Mouse (Mus musculus): ENCODE measurements around the gene Plod1.
A peak's percentile ranks its signal among the peaks of the same experiment; 100 is the strongest.

Plod1 gene

DNA sequence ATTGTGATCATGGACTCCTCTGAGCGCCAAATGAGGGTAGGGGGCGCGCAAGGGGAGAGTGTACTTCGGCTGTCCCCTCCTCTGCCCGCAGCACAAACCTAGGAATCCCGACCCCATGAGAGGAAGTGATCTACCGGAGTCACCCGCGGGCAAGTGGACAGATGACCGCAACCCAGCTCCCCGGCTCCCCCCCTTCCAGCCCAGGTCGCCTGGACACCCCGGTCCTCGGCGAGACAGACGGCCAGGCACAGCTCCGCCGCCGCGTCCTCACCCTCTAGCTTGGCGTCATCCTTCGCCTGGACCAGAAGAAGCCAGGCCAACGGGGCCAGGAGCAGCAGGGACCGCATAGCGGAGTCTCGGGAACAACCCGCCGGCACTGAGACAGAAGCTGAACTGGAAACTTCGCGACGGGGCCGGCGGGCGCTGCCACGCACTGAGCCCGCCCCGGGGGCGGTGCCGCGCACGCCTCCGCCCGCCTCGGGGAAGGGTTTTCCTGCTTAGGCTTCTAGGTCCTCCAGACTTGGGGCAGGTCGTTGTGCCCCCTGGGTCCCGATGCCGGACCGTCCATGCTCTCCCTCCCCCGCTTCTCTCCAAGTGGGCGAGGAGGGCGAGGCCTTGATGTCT, at the start of gene Plod1:
Gene Plod1, minus strand, starts transcription at position 437 of the 624 bp plus-strand sequence.
- DNase-seq (ENCODE audit: extremely low read depth, low read depth) = peak; percentile 36

DNA sequence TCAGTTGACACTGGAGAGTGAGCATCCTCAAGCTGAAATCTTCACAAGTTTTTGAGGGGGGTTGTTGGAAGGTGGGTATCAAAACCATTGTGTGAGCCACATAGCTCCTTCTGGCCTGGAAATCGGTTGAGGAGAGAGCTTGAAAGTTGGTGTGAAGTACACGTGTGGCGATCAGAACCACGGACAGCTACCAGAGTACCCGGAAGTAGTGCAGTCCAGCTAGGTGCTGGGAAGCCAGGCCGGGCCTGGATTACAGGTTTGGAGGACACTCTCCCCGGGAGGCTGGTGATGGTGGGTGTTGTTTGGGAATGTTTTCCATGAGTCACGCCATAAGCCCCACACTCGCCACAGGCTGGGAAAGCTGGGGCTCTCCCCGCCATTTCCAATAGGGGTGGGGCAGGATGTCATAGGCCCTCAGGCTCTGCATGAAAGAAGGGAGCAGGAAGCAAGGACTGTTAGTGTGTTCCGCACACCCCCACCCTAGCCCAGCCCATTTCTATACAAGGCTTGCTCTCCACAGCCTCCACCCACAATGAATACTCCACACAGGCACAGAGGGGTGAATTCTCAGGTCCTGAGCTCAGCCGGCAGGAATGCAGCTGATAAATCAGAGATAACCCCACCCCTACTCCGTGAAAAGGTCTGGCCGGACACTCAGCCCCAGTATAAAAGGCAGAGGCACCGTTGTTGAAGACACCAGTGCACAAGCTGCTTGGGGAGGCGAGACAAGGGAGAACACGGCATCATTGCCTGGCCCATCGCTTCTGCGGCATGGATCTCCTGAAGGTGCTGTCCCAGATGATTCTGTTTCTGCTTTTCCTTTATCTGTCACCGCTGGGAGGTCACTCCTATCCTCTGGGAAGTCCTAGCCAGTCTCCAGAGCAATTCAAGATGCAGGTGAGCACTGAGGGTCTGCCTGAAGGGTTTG, 48.9 kb upstream of the Plod1 start, which contains the start of gene Nppb:
Gene Nppb, plus strand, starts transcription at position 584 of the 928 bp plus-strand sequence.
- DNase-seq (ENCODE audit: extremely low read depth, low read depth) = peak; percentile 23

DNA sequence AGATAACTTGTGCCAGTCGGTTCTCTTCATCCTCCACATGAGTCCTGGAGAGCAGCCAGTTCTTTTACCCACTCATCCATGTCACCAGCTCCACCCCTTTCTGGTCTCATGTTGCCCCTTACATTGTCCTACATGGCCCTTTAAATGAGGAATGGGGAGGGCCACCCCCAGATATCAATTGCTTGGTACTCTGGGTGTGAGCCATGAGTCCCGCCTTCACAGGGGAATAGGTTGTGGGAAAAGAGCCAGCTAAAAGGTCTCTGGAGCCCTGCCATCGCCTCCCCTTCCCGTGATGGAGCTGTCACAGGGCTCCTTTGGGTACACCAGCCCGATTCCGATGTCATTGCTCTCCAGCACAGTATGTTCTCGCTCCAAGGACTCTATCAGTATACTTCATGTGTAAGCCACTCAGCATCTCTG, 42.9 kb upstream of the Plod1 start:
- DNase-seq (ENCODE audit: extremely low read depth, low read depth) = no peak

DNA sequence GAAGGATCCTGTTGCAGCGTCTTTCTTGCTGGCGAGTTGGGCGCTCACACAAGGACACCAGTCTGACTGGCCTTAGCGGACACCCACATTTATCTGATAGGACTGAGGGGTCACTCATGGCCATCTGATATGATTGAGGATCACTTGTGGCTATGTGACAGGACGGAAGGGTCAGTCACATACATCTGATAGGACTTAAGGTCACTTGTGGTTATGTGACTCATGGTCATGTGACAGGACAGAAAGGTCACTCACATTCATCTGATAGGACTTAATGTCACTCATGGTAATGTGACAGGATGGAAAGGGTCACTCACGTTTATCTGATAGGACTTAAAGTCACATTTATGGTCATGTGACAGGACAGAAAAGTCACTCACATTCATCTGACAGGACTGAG, 41.8 kb upstream of the Plod1 start:
- no peak for DNase-seq (ENCODE audit: extremely low read depth, low read depth)

DNA sequence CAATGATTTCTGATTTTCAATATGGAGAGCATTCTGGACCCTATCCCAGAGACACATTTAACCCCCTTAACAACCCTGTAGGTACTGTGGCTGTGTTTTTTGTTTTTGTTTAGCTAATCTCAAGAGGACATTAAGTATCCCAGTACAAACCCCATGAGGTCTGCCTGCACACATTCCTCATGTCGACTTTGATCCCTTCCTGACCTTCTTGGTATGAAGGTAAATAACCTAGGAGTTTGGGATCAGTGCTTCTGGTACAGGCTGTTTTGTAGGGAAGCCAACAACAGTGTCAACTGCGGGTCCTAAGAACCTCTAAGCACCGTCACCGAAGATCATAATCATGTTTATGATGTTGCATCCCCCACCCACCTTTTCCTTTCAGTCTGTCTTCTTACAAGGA, 41.2 kb upstream of the Plod1 start:
- no peak for DNase-seq (ENCODE audit: extremely low read depth, low read depth)

DNA sequence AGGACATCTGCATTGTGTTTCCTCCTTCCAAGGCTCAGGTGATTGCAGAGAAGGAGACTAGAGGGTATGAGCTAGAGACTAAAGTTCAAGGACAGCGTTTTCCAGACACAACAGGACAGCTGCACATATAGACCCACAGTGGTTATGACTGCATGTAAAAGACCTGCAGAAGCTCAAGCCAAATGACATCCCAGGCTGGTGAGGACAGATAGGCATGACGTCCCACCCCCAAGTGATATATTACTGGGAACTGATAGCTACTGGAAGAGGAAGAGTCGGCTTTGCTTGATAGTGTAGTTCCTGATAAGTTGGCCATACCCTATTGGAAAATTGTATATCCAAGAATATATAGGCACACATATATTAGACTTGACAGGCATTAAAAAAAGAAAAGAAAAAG, 39.7 kb upstream of the Plod1 start:
- DNase-seq (ENCODE audit: extremely low read depth, low read depth) = no peak

DNA sequence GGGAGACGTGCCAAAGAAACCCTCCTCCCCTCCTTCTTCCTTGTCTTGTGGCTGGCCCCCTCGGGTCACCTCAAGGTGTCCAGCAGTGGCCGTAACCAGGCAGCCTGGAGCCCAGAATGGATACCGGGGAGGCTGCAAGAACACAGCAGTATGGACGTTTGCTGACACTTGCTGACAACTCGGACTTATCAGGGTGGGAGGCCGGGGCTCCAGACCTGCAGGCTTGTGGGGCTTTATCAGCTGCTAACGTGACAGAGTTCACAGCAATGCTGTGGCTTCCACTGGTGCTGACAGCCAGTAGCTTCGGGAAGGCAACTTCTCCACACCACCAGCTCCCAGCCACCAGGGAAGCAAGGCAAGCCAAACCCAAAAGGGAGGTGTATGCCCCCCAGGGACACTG, 32.8 kb upstream of the Plod1 start:
- peak; percentile 34 for DNase-seq (ENCODE audit: extremely low read depth, low read depth)

DNA sequence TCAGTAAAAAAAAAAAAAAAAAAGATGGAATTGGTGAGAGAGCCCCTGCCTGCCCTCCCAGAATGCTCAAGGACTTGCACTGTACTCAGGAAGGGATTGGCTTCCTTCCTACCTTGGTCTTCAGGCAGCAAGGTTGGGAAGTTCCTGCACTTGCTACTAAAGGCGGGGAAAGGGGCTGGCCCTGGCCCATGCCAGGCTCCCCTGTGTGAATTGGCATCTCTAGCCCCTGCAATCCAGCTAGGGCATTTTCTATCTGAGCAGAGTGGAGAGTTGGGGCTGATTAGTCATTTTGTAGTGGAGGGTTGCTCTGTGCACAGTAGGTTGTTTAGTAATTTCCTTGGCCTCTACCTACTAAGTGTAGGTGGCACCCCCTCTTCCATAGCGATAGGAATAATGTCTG, 32.2 kb upstream of the Plod1 start:
- no peak for DNase-seq (ENCODE audit: extremely low read depth, low read depth)

DNA sequence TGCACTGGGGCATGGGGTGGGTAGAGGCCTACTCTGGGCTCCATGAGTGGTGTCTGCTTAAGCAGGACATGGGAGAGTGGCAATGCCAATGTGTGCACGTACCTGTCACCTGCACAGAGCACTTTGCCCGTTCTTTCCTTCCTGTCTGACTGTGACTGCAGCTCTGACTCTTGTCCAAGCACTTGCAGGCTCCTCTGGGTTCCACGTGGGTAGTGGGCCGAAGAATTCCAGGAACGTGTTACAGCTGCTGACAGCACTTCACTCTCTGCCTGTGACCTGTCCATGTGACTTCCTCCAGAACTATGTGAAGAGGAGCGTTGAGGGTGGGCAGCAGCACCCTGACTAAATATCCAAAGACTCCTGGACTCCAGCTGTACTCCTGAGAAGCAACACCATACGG, 29.1 kb upstream of the Plod1 start:
- DNase-seq (ENCODE audit: extremely low read depth, low read depth) = no peak

DNA sequence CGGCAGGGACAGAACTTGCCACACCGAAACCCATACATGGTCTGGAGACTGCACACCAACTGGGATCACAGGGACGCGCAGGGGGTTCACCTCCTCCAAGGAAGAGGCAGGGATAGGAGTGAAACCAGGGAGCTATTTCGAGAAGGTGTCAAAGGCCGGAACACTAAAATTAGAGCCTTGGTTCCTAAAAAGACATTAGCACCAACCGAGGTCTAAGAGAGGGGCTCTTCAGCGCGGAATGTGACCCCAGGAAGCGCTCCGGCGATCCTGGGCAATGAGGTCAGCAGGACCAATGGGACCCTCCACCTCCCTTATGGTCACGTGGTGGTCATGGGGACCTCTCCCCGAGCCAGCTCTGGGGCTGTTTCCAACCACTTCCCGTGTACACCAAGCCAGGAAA, 27.1 kb upstream of the Plod1 start:
- DNase-seq (ENCODE audit: extremely low read depth, low read depth) = no peak

DNA sequence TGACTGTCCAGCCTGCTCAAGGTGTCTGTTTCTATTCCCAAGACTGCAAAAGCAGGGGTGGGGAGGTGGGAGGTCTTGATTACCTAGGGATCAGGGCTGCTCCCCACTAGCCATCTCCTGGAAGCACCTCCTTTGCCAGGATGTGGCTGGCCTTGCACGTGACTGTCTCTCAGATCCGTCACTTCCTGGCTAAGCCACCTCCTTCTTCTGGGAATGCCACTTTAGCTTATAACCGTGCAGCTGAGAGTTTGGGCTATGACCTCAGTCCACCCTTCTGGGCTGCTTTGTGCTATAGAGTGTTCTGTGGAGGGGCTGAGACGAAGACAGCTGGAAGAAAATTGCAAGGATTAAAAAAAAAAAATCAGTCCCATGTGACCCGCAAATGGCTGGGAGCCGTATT, 26.2 kb upstream of the Plod1 start:
- no peak for DNase-seq (ENCODE audit: extremely low read depth, low read depth)

DNA sequence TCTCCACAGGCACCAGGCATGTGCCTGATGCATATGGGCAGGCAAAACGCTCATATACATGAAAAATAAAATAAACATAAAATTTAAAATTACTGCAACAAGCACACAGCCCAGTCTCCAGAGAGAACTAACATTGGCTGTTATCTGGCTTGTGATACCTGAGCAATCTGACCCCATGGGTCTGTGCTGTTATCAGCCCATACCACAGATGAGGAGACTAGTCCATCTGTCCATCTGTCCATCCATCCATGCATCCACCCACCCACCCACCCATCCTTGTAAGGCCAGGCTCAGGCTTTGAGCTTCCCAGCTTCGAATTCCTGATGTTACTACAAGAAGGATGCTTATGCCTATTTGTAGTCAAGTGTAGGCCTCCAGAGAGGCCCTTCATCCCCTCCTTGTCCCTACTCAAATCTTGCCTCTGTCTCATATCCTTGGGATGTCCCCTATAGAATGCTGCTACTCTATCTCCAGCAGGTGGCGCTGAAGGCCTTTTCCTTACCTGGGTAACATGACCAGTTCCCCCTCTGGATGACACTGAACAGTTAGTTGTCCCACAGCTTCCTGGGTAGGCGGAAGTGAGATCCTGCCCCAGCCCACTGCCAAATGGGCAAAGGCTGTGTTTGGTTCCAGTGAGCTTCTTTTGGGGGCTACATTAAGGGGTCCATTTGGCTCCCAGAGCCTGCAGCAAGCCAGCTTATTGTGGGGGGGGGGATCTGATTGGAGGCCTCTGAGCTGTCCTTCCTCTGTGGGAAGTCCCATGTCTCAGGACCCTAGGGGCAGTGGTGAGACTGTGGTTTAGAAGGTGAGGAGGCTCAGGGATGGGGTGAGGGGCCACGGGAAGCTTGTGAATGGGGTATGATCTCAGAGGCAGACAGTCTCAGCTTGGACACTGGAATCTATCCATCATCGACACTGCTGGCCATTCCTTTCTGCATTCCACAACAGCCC, 23.6 kb upstream of the Plod1 start:
- DNase-seq (ENCODE audit: extremely low read depth, low read depth) = peak; percentile 76

DNA sequence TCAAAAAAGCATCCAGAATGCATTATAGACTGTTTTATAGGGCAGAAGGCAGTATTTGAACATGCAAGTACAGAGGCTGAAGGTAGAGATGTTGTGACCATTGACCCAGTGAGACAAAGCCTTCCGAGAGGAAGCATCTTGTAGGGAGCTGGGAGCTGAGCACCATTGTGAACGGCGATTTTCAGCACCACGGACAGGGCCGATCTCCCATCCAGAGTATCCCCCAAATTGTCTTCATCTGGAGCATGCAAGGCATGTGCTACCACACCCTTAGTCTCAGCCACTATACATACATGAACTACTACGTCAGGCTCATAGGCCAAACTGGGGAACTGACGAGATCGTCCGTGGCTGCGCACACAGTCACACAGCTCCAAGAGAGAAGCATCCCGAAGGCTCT, 20.6 kb upstream of the Plod1 start:
- DNase-seq (ENCODE audit: extremely low read depth, low read depth) = no peak

DNA sequence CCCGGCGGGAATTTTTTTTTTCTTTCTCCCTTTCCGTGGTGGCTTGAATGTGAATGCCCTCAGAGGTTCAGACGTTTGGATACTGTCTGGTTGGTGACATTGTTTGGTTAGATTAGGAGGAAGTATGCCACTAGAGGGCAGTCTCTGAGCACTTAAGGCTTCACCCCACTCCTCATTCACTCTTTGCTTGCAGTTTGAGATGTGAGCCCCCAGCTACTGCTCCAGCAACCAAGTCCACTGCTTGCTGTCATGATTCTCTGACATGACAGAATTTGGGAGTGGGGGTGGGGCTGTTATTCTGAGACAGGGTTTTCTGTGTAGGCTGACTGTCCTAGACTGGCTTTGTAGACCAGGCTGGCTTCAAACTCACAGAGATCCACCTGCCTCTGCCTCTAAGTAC, 17.0 kb upstream of the Plod1 start:
- peak; percentile 48 for DNase-seq (ENCODE audit: extremely low read depth, low read depth)

DNA sequence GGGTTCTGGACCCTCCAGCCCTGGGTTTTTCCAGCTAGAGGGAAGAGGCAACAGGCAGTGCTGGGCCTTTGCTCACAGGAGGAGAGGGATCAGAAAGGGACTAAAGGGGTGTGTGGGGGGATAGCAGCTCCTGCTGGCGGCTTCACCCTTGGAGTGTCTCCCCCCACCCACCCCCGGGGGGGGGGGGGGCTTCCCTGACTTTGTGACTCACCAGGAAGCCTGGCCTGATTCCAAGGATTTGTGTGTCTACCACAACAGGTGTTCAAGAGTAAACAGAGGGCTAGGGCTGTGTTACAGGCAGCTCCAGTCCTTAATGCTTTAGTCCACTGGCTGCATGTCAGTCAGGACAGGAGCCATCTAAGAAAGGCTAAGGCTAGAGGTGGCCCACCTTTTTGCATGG, 10.9 kb upstream of the Plod1 start:
- DNase-seq (ENCODE audit: extremely low read depth, low read depth) = no peak

DNA sequence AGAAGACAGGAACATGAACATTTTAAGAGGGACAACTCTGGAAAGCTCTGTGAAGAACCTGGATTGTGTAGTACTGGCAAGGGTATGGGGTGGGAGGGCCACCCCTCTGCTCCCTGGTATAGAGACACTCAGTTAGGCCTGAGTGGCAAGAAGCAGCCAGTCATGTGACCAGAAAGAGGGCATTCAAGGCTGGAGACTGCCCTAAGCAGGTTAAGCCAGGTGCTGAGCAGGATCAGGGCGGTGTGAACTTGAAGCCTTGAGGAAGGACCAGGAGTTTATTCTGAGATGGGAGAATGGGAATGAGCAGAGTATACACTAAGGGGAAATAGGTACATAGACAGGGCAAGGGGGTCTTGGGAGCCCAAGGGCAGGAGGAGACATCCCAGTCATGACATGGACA, 6.4 kb upstream of the Plod1 start:
- no peak for DNase-seq (ENCODE audit: extremely low read depth, low read depth)

DNA sequence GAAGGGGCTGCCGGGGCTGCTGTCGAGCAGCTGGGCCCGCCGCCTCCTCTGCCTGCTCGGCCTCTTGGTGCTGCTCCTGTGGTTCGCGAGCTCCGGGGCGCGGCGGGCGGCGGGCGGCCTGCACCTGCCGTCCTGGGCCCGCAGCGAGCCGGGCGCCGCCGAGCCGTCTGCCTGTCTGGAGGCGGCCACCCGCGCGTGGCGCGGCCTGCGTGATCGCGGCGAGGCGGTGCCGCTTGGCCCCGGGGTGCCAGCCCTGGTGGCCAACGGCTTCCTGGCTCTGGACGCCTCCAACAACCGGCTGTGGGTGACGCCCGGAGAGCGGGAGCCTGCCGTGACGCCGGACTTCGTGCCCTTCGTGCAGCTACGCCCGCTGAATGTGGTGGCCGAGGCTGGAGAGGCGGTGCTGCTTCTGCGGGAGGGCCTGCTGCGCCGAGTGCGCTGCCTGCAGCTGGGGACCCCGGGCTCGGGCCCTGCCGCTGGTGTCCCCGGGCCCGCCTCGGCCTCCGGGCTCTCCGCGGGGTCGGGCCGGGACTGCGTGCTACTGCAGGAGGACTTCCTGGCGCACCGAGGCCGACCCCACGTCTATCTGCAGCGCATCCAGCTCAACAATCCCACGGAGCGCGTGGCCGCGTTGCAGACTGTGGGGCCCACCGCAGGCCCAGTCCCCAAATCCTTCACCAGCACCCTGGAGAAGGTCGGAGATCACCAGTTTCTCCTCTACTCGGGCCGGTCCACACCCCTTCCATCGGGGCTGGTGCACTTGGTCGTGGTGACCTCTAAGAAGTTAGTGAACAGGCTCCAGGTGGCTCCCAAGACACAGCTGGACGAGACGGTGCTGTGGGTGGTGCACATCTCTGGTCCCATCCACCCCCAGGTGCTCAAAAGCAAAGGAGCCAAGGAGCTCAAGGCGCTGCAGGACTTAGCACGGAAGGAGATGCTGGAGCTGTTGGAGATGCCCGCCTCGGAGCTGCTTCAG, 4.8 kb upstream of the Plod1 start:
- no peak for DNase-seq (ENCODE audit: extremely low read depth, low read depth)

DNA sequence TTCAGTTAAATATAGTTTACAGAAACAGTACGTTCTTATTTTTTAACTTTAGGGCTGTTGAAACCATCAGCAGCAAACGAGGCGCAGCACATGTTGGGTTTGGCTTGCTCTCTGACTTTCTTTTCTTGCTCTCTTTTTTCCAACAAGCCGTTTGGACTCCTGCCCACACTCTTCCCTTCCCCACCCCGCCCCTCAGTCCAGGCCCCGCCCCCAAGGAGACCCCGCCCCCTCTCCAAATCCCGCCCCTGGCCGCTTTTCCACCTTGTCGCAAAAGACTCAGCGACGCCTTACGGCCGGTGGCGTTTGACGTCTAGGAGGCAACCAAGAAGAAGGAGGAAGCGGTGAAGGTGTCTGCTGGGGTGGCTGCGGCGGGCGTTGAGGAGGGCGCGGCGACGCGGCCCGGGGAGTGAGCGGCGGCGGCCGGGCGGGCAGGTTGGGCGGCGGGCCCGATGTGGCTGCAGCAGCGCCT, 4.0 kb upstream of the Plod1 start, which contains the start of gene 2510039O18Rik:
Gene 2510039O18Rik, plus strand, starts transcription at position 320 of the 469 bp plus-strand sequence.
- DNase-seq (ENCODE audit: extremely low read depth, low read depth) = peak; percentile 66

DNA sequence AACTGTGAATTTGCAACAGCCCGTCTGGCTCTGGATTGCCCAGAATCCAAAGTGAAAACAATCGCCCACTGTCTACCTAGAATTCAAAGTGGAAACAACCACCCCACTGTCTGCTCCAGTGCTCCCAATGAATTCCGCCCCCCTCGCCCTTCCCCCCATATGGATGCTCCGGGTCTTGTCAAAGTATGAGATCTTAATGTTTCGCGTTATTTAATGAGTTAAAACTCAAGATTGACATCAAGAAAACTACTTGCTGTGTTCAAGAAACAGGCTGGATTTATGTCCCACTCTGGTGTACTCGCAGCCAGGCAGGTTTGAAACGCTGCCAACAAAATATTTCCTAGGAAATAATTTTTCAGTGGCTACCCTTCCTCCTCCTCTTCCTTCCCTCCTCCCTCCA, 3.5 kb upstream of the Plod1 start:
- no peak for DNase-seq (ENCODE audit: extremely low read depth, low read depth)

Data from MEL-GATA-1-ER (cell line).